Mouse (Mus musculus): ENCODE data around the gene Angpt4. TPM values are rescaled to one million over a fixed set of nuclear protein-coding genes. Genes with fewer than 3 reads are reported as not detected.

Gene Angpt4
- 0.46 and 0.48 TPM in 2 replicates for polyA plus RNA-seq (2016; fragmentation: Nextera tagmentation; extraction: Ambion mirVana)

- H3K27me3 ChIP-seq (ENCODE audit: low read depth, poor library complexity, severe bottlenecking), result no peaks in the 10 kb centered on the region
- peak within 1 kb of the TSS; percentile 77 for H3K27ac ChIP-seq
- DNase-seq (ENCODE audit: low spot score), result no peak
- WGBS, result 69% methylated on average over 13 of the region's 13 CpGs
- H3K36me3 ChIP-seq, result no peaks in the 10 kb centered on the region
- peaks cover 39% of the 10 kb centered on the region for H3K4me1 ChIP-seq
- H3K4me3 ChIP-seq, result peak within 1 kb of the TSS; percentile 6; the same call in 1 of the 2 replicates
- H3K9me3 ChIP-seq (replicated peaks), result no peaks in the 10 kb centered on the region
Observed at GRCm38 (mm10) chr2:151910919-151911500, at the start of gene Angpt4. TSS of gene Angpt4 (plus strand) at chr2:151911210.

GRCm38 (mm10) chr2:151862257-151862810 lies 48.7 kb upstream of the Angpt4 start:
- H3K4me1 ChIP-seq, result peaks cover 25% of the 10 kb centered on the region
- no peak overlapping the region for H3K27ac ChIP-seq
- no peak overlapping the region for H3K4me3 ChIP-seq
- DNase-seq (ENCODE audit: low spot score), result no peak
- no peaks in the 10 kb centered on the region for H3K36me3 ChIP-seq
- H3K9me3 ChIP-seq (replicated peaks), result no peaks in the 10 kb centered on the region
- H3K27me3 ChIP-seq (ENCODE audit: low read depth, poor library complexity, severe bottlenecking), result no peaks in the 10 kb centered on the region
- WGBS, result 56% methylated on average over 5 of the region's 5 CpGs

- H3K27ac ChIP-seq, result no peak overlapping the region
- WGBS, result 89% methylated on average over 6 of the region's 6 CpGs
- DNase-seq (ENCODE audit: low spot score), result no peak
Observed at GRCm38 (mm10) chr2:151864941-151865340, 46.1 kb upstream of the Angpt4 start.

GRCm38 (mm10) chr2:151866487-151866886 lies 44.5 kb upstream of the Angpt4 start:
- peak; percentile 75 for DNase-seq (ENCODE audit: low spot score)
- Histone ChIP-seq H3K27ac (no peak overlapping the region), H3K4me3 (no peak overlapping the region), H3K9me3 (replicated peaks) (no peaks in the 10 kb centered on the region), H3K4me1 (peaks cover 15% of the 10 kb centered on the region), H3K36me3 (peaks cover 26% of the 10 kb centered on the region), H3K27me3 (ENCODE audit: low read depth, poor library complexity, severe bottlenecking) (no peaks in the 10 kb centered on the region)
- WGBS, result 39% methylated on average over 4 of the region's 4 CpGs

More at GRCm38 (mm10) chr2:151864941-151865340, 46.1 kb upstream of the Angpt4 start:
- Histone ChIP-seq H3K4me1 (peaks cover 15% of the 10 kb centered on the region), H3K36me3 (peaks cover 15% of the 10 kb centered on the region; the same call in 1 of the 2 replicates), H3K4me3 (no peak overlapping the region), H3K27me3 (ENCODE audit: low read depth, poor library complexity, severe bottlenecking) (no peaks in the 10 kb centered on the region), H3K9me3 (replicated peaks) (no peaks in the 10 kb centered on the region)

GRCm38 (mm10) chr2:151868196-151868595 lies 42.8 kb upstream of the Angpt4 start:
- no peak overlapping the region for H3K4me3 ChIP-seq
- peaks cover 29% of the 10 kb centered on the region for H3K36me3 ChIP-seq
- peaks cover 5% of the 10 kb centered on the region; the same call in 1 of the 2 replicates for H3K4me1 ChIP-seq
- no peak for DNase-seq (ENCODE audit: low spot score)
- no peaks in the 10 kb centered on the region for H3K9me3 ChIP-seq (replicated peaks)
- H3K27ac ChIP-seq, result no peak overlapping the region
- no peaks in the 10 kb centered on the region for H3K27me3 ChIP-seq (ENCODE audit: low read depth, poor library complexity, severe bottlenecking)
- 88% methylated on average over 8 of the region's 8 CpGs for WGBS

- H3K27me3 ChIP-seq (ENCODE audit: low read depth, poor library complexity, severe bottlenecking), result no peaks in the 10 kb centered on the region
- H3K36me3 ChIP-seq, result peaks cover 18% of the 10 kb centered on the region
- H3K27ac ChIP-seq, result no peak overlapping the region
- no peak for DNase-seq (ENCODE audit: low spot score)
- 0 out of 2 replicates have a peak, but pooled peaks cover 3% of the 10 kb centered on the region for H3K4me1 ChIP-seq
- H3K4me3 ChIP-seq, result no peak overlapping the region
- no peaks in the 10 kb centered on the region for H3K9me3 ChIP-seq (replicated peaks)
Observed at GRCm38 (mm10) chr2:151874551-151874950, 36.5 kb upstream of the Angpt4 start.

GRCm38 (mm10) chr2:151876012-151876485 lies 35.0 kb upstream of the Angpt4 start:
- no peaks in the 10 kb centered on the region for H3K27me3 ChIP-seq (ENCODE audit: low read depth, poor library complexity, severe bottlenecking)
- H3K27ac ChIP-seq, result no peak overlapping the region
- peaks cover 4% of the 10 kb centered on the region; the same call in 1 of the 2 replicates for H3K36me3 ChIP-seq
- peak; percentile 68 for DNase-seq (ENCODE audit: low spot score)
- H3K4me3 ChIP-seq, result no peak overlapping the region
- H3K4me1 ChIP-seq, result 0 out of 2 replicates have a peak, but pooled peaks cover 3% of the 10 kb centered on the region
- no peaks in the 10 kb centered on the region for H3K9me3 ChIP-seq (replicated peaks)
- WGBS, result 18% methylated on average over 8 of the region's 8 CpGs

- no peak overlapping the region for H3K27ac ChIP-seq
- DNase-seq (ENCODE audit: low spot score), result no peak
- 0 out of 2 replicates have a peak, but pooled peaks cover 3% of the 10 kb centered on the region for H3K4me1 ChIP-seq
- no peaks in the 10 kb centered on the region for H3K9me3 ChIP-seq (replicated peaks)
- WGBS, result 74% methylated on average over 3 of the region's 3 CpGs
- no peaks in the 10 kb centered on the region for H3K27me3 ChIP-seq (ENCODE audit: low read depth, poor library complexity, severe bottlenecking)
- no peaks in the 10 kb centered on the region; the same call in 1 of the 2 replicates for H3K36me3 ChIP-seq
- H3K4me3 ChIP-seq, result no peak overlapping the region
Observed at GRCm38 (mm10) chr2:151878645-151879044, 32.4 kb upstream of the Angpt4 start.

- H3K9me3 ChIP-seq (replicated peaks), result no peaks in the 10 kb centered on the region
- 62% methylated on average over 2 of the region's 2 CpGs for WGBS
- H3K27me3 ChIP-seq (ENCODE audit: low read depth, poor library complexity, severe bottlenecking), result no peaks in the 10 kb centered on the region
- 0 out of 2 replicates have a peak, but pooled peaks cover 3% of the 10 kb centered on the region for H3K4me1 ChIP-seq
- no peak overlapping the region for H3K27ac ChIP-seq
- DNase-seq (ENCODE audit: low spot score), result no peak
- no peak overlapping the region for H3K4me3 ChIP-seq
- no peaks in the 10 kb centered on the region for H3K36me3 ChIP-seq
Observed at GRCm38 (mm10) chr2:151879760-151880159, 31.2 kb upstream of the Angpt4 start.

GRCm38 (mm10) chr2:151891031-151891430 lies 20.0 kb upstream of the Angpt4 start:
- Histone ChIP-seq H3K4me3 (no peak overlapping the region), H3K36me3 (no peaks in the 10 kb centered on the region), H3K27ac (no peak overlapping the region), H3K4me1 (peaks cover 39% of the 10 kb centered on the region), H3K27me3 (ENCODE audit: low read depth, poor library complexity, severe bottlenecking) (no peaks in the 10 kb centered on the region), H3K9me3 (replicated peaks) (no peaks in the 10 kb centered on the region)
- DNase-seq (ENCODE audit: low spot score), result no peak
- 66% methylated on average over 6 of the region's 6 CpGs for WGBS

GRCm38 (mm10) chr2:151893122-151893774 lies 17.8 kb upstream of the Angpt4 start:
- Histone ChIP-seq H3K9me3 (replicated peaks) (no peaks in the 10 kb centered on the region), H3K4me3 (no peak overlapping the region), H3K4me1 (peaks cover 41% of the 10 kb centered on the region), H3K27me3 (ENCODE audit: low read depth, poor library complexity, severe bottlenecking) (no peaks in the 10 kb centered on the region), H3K36me3 (no peaks in the 10 kb centered on the region), H3K27ac (peak overlapping the region; percentile 83)
- 62% methylated on average over 15 of the region's 15 CpGs for WGBS
- DNase-seq (ENCODE audit: low spot score), result peak; percentile 41

GRCm38 (mm10) chr2:151894209-151894980 lies 16.6 kb upstream of the Angpt4 start:
- peak; percentile 45 for DNase-seq (ENCODE audit: low spot score)
- Histone ChIP-seq H3K9me3 (replicated peaks) (no peaks in the 10 kb centered on the region), H3K27ac (peak overlapping the region; percentile 83), H3K27me3 (ENCODE audit: low read depth, poor library complexity, severe bottlenecking) (no peaks in the 10 kb centered on the region), H3K36me3 (no peaks in the 10 kb centered on the region), H3K4me3 (no peak overlapping the region), H3K4me1 (peaks cover 43% of the 10 kb centered on the region)
- WGBS, result 54% methylated on average over 8 of the region's 8 CpGs

Data from limb, embryonic 10.5 days (tissue).